Mouse (Mus musculus) embryonic stem cell, embryonic (primary cell): ENCODE measurements around the gene Ccl5.
"Not testable (repeated sequence)": the region's sequence is repeated elsewhere in the genome, so short reads cannot be mapped to it uniquely, and the experiment has no call there.

ENCODE experiments used
- CTCF ChIA-PET, 4 experiments: fragments of 300-600 bp in 2 of 4; fragments of 350-600 bp in 2 of 4; sonication (Branson Sonifier 250); formaldehyde crosslinking; loops; one replicate each; lab custom pipeline; 2022; ENCODE audit warnings: inconsistent platforms in 2 of 4; lab: Charles Lee
- POLR2A ChIA-PET, 4 experiments: fragments of 300-600 bp in 2 of 4; fragments of 350-600 bp in 2 of 4; sonication (Branson Sonifier 250); formaldehyde crosslinking; loops; one replicate each; lab custom pipeline; 2022; ENCODE audit warnings: antibody characterized with exemption in 4 of 4, inconsistent platforms in 1 of 4; lab: Charles Lee

Gene Ccl5

GRCm38 (mm10) chr11:83551668-83552067 lies 21.4 kb upstream of the Ccl5 start:
- CTCF ChIA-PET, result no interaction called here
- POLR2A ChIA-PET, result interaction anchor here in 1 of 4 experiments (1.3 kb wide), 1 partner anchor 187 kb away, joined by 5 read pairs; no protein-coding TSS in a partner anchor

- POLR2A ChIA-PET, result interaction anchor here in 1 of 4 experiments (1.3 kb wide), 1 partner anchor 187 kb away, joined by 5 read pairs; no protein-coding TSS in a partner anchor
- CTCF ChIA-PET, result not testable (repeated sequence)
Measured at GRCm38 (mm10) chr11:83551037-83551436, 20.7 kb upstream of the Ccl5 start.

GRCm38 (mm10) chr11:83550186-83550632 lies 19.9 kb upstream of the Ccl5 start:
- ChIA-PET CTCF (interaction anchor here in 1 of 4 experiments (0.7 kb wide), 1 partner anchor 207 kb away, joined by 3 read pairs; no protein-coding TSS in a partner anchor), POLR2A (interaction anchor here in 1 of 4 experiments (1.8 kb wide), 1 partner anchor 279 kb away, joined by 4 read pairs; no protein-coding TSS in a partner anchor)

DNA sequence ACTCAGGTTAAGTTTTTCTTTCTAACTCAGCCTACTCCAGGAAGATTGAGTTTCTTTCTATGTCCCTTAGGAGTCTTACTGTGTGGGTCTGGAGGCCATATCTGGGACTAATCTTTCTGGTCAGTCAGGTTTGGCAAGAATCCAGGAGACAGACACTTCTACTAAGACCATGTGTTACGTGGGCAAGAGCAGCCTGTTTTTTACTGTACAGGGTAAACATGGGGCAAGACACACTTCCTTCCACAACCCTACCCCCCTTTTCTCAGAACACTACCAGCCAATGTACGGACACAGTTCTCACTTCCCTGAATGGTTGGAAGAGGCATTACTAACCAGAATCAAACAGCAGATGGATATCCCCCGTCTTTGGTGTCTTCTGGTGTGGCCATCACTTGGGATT lies 13.9 kb upstream of the Ccl5 start:
- ChIA-PET POLR2A (no interaction called here), CTCF (no interaction called here)

- ChIA-PET POLR2A (no interaction called here), CTCF (no interaction called here)
Measured at GRCm38 (mm10) chr11:83541415-83541814, 11.1 kb upstream of the Ccl5 start.

- CTCF ChIA-PET, result interaction anchor here in 1 of 4 experiments (0.6 kb wide), 1 partner anchor 524 kb away, joined by 3 read pairs; no protein-coding TSS in a partner anchor
Measured at GRCm38 (mm10) chr11:83540931-83541330, 10.6 kb upstream of the Ccl5 start.

DNA sequence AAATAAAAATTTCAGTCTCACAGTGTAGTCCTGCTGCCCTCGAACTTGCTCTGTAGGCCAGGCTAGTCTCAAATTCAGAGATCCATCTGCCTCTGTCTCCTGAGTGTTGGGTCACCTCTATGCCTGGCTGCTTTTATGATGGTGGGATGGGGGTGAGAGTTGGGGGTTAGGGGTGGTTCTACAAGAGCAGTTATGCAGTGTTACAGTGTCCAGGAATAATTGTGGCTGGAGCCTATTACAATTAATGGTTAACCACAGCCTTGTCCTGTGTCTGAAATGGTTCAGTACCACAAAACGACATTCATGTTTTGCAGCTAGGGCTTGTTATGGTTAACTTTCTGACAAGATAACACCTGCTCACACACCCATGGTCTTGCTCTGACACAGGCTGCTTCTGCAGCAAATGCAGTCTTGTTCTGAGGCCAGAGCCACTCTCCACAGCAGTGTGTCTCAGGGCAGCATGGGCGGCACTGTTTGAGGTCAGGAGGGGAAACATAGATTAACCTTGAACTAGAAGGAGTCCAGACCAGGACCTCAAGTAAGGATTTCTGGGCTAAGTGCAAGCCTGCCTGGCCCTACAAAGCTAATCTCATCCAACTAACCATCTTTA lies 8.5 kb upstream of the Ccl5 start:
- ChIA-PET POLR2A (interaction anchor here in 1 of 4 experiments (0.6 kb wide), 1 partner anchor 10 kb away, joined by 6 read pairs; no protein-coding TSS in a partner anchor), CTCF (no interaction called here)

More at GRCm38 (mm10) chr11:83540931-83541330, 10.6 kb upstream of the Ccl5 start:
- POLR2A ChIA-PET, result interaction anchor here in 1 of 4 experiments (1.2 kb wide), 1 partner anchor 27 kb away, joined by 3 read pairs; no protein-coding TSS in a partner anchor

DNA sequence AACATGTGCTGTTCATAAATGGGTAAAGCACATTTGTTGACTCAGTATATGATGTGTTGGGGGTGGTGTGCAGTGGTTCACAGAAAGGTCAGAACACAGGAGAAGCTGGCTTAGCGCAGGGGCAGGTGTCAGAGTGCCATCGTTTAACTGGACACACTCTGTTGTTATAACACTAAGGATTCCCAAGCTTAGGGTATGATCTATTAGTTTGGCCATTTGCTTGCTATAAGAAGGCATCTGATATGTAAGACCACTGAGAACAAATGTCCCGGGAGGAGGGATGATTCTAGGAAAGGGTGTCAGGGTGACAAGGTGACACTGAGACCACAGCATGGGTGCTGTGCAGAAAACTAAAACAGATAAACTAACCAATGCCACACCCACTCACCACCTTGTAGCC lies 6.5 kb upstream of the Ccl5 start:
- POLR2A ChIA-PET, result no interaction called here
- CTCF ChIA-PET, result no interaction called here

GRCm38 (mm10) chr11:83534609-83535423 lies 4.5 kb upstream of the Ccl5 start:
- CTCF ChIA-PET, result interaction anchor here in 1 of 4 experiments (0.6 kb wide), 1 partner anchor 204 kb away, joined by 3 read pairs; no protein-coding TSS in a partner anchor
- POLR2A ChIA-PET, result interaction anchor here in 2 of 4 experiments (0.5 to 1.8 kb wide), 4 partner anchors 17 to 229 kb away, joined by 3 to 5 read pairs (median 4); partner anchors contain the start of gene Taf15 (in 1 of the 2)

- POLR2A ChIA-PET, result interaction anchor here in 2 of 4 experiments (0.5 to 1.8 kb wide), 4 partner anchors 17 to 230 kb away, joined by 3 to 5 read pairs (median 4); partner anchors contain the start of gene Taf15 (in 1 of the 2)
- CTCF ChIA-PET, result no interaction called here
Measured at GRCm38 (mm10) chr11:83534143-83534542, 3.8 kb upstream of the Ccl5 start.

GRCm38 (mm10) chr11:83533192-83533591 lies 2.9 kb upstream of the Ccl5 start:
- CTCF ChIA-PET, result interaction anchor here in 1 of 4 experiments (0.6 kb wide), 1 partner anchor 31 kb away, joined by 10 read pairs; no protein-coding TSS in a partner anchor
- POLR2A ChIA-PET, result interaction anchor here in 1 of 4 experiments (1.5 kb wide), 1 partner anchor 58 kb away, joined by 3 read pairs; no protein-coding TSS in a partner anchor

- ChIA-PET POLR2A (no interaction called here), CTCF (interaction anchor here in 1 of 4 experiments (0.5 to 0.8 kb wide), 2 partner anchors 78 to 894 kb away, joined by 3 read pairs; no protein-coding TSS in a partner anchor)
Measured at GRCm38 (mm10) chr11:83529024-83529423, 1.3 kb downstream of the Ccl5 start.

DNA sequence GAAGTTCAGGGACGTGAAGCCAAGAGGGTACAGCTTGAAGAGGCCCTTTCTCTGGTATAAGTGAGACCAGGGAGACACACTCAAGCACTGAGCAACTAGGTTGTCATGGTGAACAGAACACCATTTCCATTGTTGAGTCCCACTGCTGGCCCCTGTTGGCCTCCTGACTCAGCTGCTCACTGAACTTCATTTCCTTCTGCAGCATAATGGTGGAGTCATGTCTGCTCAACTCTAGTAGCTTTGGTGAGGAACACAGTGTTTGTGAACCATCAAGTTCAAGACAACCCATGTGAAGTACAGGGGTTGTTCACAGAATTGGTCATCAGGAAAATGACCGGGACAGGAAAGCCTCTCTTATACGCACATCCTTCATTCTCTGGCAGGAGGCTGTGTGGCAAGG lies 8.2 kb downstream of the Ccl5 start, which contains the start of gene Heatr9:
TSS of gene Heatr9 (minus strand) at position 101 of the 400 bp plus-strand sequence.
- CTCF ChIA-PET, result no interaction called here
- POLR2A ChIA-PET, result interaction anchor here in 1 of 4 experiments (0.7 to 2.1 kb wide), 4 partner anchors 9 to 271 kb away, joined by 3 to 9 read pairs (median 3); no protein-coding TSS in a partner anchor

DNA sequence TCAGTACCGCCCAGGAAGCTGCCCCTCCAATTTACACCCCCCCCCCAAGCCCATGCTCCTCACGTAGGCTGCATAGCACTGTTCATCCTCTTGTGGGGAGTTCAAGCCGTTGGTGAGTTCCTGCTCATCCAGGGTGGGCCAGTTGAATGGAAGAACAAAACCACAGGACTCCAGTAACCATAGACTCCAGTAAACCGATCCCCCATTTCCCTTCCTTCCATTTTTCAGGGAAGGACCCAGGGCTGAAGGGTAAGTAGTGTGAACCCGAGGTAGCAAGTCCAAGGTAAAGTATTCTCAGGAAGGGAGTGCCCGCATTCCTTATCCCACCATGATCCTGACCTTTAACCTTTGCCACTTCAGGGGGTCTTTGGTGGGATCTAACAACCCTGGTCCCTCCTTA lies 11.9 kb downstream of the Ccl5 start:
- CTCF ChIA-PET, result no interaction called here
- POLR2A ChIA-PET, result interaction anchor here in 1 of 4 experiments (1.4 kb wide), 1 partner anchor 223 kb away, joined by 3 read pairs; no protein-coding TSS in a partner anchor

DNA sequence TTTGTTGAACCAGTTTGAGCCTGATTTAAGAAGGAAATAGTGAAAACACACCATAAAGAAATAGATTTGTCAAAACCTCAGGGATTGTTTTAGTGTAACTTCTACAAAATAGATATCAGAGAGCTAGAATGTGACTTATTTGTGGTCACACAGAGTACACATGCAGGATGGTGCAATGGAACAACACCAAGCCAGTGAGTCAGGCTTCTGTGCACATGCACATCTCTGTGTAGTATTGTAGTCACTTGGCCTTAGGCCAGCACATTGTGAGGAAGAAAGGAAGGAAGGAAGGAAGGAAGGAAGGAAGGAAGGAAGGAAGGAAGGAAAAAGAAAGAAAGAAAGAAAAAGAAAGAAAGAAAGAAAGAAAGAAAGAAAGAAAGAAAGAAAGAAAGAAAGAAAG lies 13.2 kb downstream of the Ccl5 start:
- ChIA-PET POLR2A (interaction anchor here in 2 of 4 experiments (0.5 to 1.4 kb wide), 5 partner anchors 9 to 1674 kb away, joined by 3 to 5 read pairs (median 3); no protein-coding TSS in a partner anchor), CTCF (no interaction called here)

- ChIA-PET CTCF (no interaction called here), POLR2A (interaction anchor here in 3 of 4 experiments (0.6 to 22.5 kb wide), 5 partner anchors 12 to 424 kb away, joined by 3 to 367 read pairs (median 3); partner anchors contain the start of gene Taf15 (in 1 of the 3))
Measured at GRCm38 (mm10) chr11:83509521-83509920, 20.8 kb downstream of the Ccl5 start.

DNA sequence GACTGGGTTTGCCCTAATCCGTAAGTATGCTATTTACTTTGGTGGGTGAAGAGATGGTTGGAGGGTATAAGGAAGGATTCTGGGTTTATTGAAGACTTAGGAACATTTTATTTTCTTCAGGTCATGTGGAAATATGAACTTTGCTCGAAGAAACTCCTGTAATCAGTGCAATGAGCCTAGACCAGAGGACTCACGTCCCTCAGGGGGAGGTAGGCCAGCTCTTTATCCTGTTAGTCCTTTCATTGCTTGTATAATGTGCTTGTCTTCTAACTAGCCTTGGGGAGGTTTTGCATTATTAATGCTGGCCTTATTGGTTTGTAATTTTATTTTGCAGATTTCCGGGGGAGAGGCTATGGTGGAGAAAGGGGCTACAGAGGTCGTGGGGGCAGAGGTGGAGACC lies 26.0 kb downstream of the Ccl5 start:
- ChIA-PET POLR2A (interaction anchor here in 2 of 4 experiments (0.6 to 22.5 kb wide), 7 partner anchors 9 to 420 kb away, joined by 3 to 367 read pairs (median 3); partner anchors contain the start of gene Taf15 (in 2 of the 2)), CTCF (no interaction called here)

GRCm38 (mm10) chr11:83495571-83495970 lies 34.7 kb downstream of the Ccl5 start:
- CTCF ChIA-PET, result interaction anchor here in 2 of 4 experiments (1.2 to 1.7 kb wide), 2 partner anchors 23 to 53 kb away, joined by 3 read pairs; partner anchors contain the start of gene Taf15 (in 1 of the 2)
- POLR2A ChIA-PET, result interaction anchor here (0.6 to 22.5 kb wide), 25 partner anchors 8 to 305 kb away, joined by 3 to 367 read pairs (median 4); partner anchors contain the start of genes Taf15 (in 4 of the 4) and Ap2b1 (in 2 of the 4)
